Mouse (Mus musculus) embryonic fibroblast, embryonic 13.5 days (primary cell): Measurements from ENCODE around the gene Zfp382.
"Not testable (repeated sequence)": the region's sequence is repeated elsewhere in the genome, so short reads cannot be mapped to it uniquely, and the experiment has no call there.

Experiments used
- CTCF ChIP-seq: IDR thresholded peaks from 2 replicates; pipeline ENCODE4 v1.5.1; 2011; ENCODE audit warnings: mild to moderate bottlenecking, control low read depth, low read length, moderate library complexity, borderline replicate concordance; ENCODE audit not compliant: insufficient read depth
- POLR2A ChIP-seq: IDR thresholded peaks from 2 replicates; pipeline ENCODE4 v1.6.1; 2011; ENCODE audit warnings: low read depth, mild to moderate bottlenecking, control low read depth, low read length, moderate library complexity

GRCm38 (mm10) chr7:30183189-30183588 is 61.4 kb downstream of the Zfp382 start:
- not testable (repeated sequence) for TF ChIP-seq CTCF, POLR2A
